Mouse (Mus musculus): ENCODE data around the gene Phactr1. TPM values are rescaled to one million over a fixed set of nuclear protein-coding genes. Genes with fewer than 3 reads are reported as not detected.

Gene Phactr1
- total RNA-seq, 1 experiment: 1.2 TPM

DNA sequence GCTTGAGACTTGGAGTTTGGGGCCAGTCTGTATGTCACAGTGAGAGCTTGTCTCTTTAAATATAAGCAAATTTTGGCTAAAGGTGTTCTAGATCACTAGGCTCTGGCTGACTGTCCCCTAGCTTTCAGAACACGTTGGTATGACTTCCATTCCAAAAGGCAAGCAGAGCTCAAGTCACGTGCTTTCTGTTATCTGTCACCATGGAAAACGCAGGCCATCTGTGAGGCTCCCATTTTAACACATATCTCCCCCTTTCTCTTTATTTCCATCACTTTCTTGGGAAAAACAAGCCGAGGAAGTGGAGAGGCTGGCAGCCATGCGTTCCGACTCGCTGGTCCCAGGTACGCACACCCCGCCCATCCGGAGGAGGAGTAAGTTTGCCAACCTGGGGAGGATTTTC is 275.9 kb downstream of the Phactr1 start:
- no peak for TF ChIP-seq CHD2 (IDR thresholded peaks at IDR 0.05; ENCODE audit: low read depth, low read length)
- no peak for TF ChIP-seq ZNF384 (IDR thresholded peaks at IDR 0.05; ENCODE audit: low read depth, low read length)
- no peak for TF ChIP-seq MAFK (IDR thresholded peaks at IDR 0.05; ENCODE audit: insufficient read depth, low read depth, low read length)
- TF ChIP-seq ZC3H11A (IDR thresholded peaks at IDR 0.05; ENCODE audit: borderline replicate concordance, low read depth, low read length): no peak
- no peak for TF ChIP-seq HCFC1 (IDR thresholded peaks at IDR 0.05; ENCODE audit: borderline replicate concordance, insufficient read depth, low read length)
- no peaks in the 10 kb centered on the region for H3K36me3 ChIP-seq (ENCODE audit: control insufficient read depth, insufficient read depth, low read length, poor library complexity, severe bottlenecking)
- H3K4me3 ChIP-seq (ENCODE audit: insufficient read depth in 1 of 2, low read depth in 1 of 2, low read length in 2 of 2, poor library complexity in 1 of 2, severe bottlenecking in 1 of 2): no peak overlapping the region
- H3K4me1 ChIP-seq (ENCODE audit: control insufficient read depth in 2 of 2, insufficient read depth in 2 of 2, low read length in 2 of 2, poor library complexity in 1 of 2): 0 out of 4 replicates have a peak, but pooled peaks cover 0 to 2% of the 10 kb centered on the region in 2 experiments
- H3K9me3 ChIP-seq (ENCODE audit: control insufficient read depth, insufficient read depth, low read depth, low read length): no peaks in the 10 kb centered on the region
- H3K9ac ChIP-seq (ENCODE audit: insufficient read depth, low read depth, low read length, poor library complexity, severe bottlenecking): no peak overlapping the region
- no peak overlapping the region for H3K27ac ChIP-seq (ENCODE audit: insufficient read depth, low read depth, low read length, poor library complexity, severe bottlenecking)
- no peak for DNase-seq (ENCODE audit: low read depth, low spot score)
- in situ Hi-C loops (cut with MboI; ENCODE audit: low sequenced_read_pairs in 2 of 2, unreplicated experiment in 2 of 2): no loop called here

DNA sequence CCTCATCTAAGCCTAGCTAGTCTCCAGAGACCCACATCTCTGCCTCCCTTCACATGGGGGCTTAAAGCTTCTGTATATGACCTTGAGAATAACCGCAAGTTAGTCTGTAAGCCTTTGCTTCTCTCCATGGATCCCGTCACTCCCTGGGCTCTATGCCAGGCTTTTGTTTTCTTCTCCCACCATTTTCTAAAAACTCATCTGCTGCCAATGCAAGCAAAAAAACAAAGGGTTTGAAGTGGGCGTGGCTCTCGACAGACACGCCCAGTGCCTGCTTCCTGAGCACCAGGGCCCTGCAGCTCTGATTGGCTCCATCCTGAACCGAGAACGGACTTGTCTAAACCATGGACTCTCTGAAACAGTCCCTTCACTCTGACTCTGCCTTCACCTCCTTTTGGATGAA is 277.4 kb downstream of the Phactr1 start:
- in situ Hi-C loops (cut with MboI; ENCODE audit: low sequenced_read_pairs in 2 of 2, unreplicated experiment in 2 of 2): no loop called here
- Histone ChIP-seq H3K9ac (ENCODE audit: insufficient read depth, low read depth, low read length, poor library complexity, severe bottlenecking) (no peak overlapping the region), H3K27ac (ENCODE audit: insufficient read depth, low read depth, low read length, poor library complexity, severe bottlenecking) (no peak overlapping the region), H3K4me3 (ENCODE audit: insufficient read depth in 1 of 2, low read depth in 1 of 2, low read length in 2 of 2, poor library complexity in 1 of 2, severe bottlenecking in 1 of 2) (no peak overlapping the region), H3K9me3 (ENCODE audit: control insufficient read depth, insufficient read depth, low read depth, low read length) (no peaks in the 10 kb centered on the region), H3K36me3 (ENCODE audit: control insufficient read depth, insufficient read depth, low read length, poor library complexity, severe bottlenecking) (no peaks in the 10 kb centered on the region), H3K4me1 (ENCODE audit: control insufficient read depth in 2 of 2, insufficient read depth in 2 of 2, low read length in 2 of 2, poor library complexity in 1 of 2) (0 out of 4 replicates have a peak, but pooled peaks cover 0 to 2% of the 10 kb centered on the region in 2 experiments)
- peak; percentile 22 for DNase-seq (ENCODE audit: low read depth, low spot score)
- TF ChIP-seq ZC3H11A (IDR thresholded peaks at IDR 0.05; ENCODE audit: borderline replicate concordance, low read depth, low read length) (no peak), MAFK (IDR thresholded peaks at IDR 0.05; ENCODE audit: insufficient read depth, low read depth, low read length) (no peak), HCFC1 (IDR thresholded peaks at IDR 0.05; ENCODE audit: borderline replicate concordance, insufficient read depth, low read length) (no peak), CHD2 (IDR thresholded peaks at IDR 0.05; ENCODE audit: low read depth, low read length) (no peak), ZNF384 (IDR thresholded peaks at IDR 0.05; ENCODE audit: low read depth, low read length) (no peak)

DNA sequence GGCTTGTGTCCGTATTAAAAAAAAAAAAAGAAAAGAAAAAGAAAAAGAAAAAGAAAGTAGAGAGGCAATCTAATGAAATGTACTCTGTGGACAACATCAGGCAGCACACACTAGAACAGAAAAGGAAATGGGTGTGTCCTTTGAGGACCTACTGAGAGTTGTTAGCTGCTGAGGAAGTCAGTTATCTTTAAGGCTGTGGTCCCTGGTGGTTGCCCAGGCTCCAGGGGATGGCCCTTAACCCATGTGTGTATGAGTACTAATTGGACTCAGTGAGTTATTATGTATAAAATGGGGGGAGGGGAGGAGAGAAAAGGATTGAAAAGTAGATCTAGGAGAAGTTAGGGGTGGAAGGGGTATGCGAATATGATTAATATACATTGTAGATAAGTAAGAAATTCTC is 278.4 kb downstream of the Phactr1 start:
- TF ChIP-seq ZNF384 (IDR thresholded peaks at IDR 0.05; ENCODE audit: low read depth, low read length) (no peak), ZC3H11A (IDR thresholded peaks at IDR 0.05; ENCODE audit: borderline replicate concordance, low read depth, low read length) (no peak), CHD2 (IDR thresholded peaks at IDR 0.05; ENCODE audit: low read depth, low read length) (no peak), MAFK (IDR thresholded peaks at IDR 0.05; ENCODE audit: insufficient read depth, low read depth, low read length) (no peak), HCFC1 (IDR thresholded peaks at IDR 0.05; ENCODE audit: borderline replicate concordance, insufficient read depth, low read length) (no peak)
- H3K9ac ChIP-seq (ENCODE audit: insufficient read depth, low read depth, low read length, poor library complexity, severe bottlenecking): no peak overlapping the region
- H3K36me3 ChIP-seq (ENCODE audit: control insufficient read depth, insufficient read depth, low read length, poor library complexity, severe bottlenecking): no peaks in the 10 kb centered on the region
- H3K4me3 ChIP-seq (ENCODE audit: insufficient read depth in 1 of 2, low read depth in 1 of 2, low read length in 2 of 2, poor library complexity in 1 of 2, severe bottlenecking in 1 of 2): no peak overlapping the region
- no peaks in the 10 kb centered on the region for H3K9me3 ChIP-seq (ENCODE audit: control insufficient read depth, insufficient read depth, low read depth, low read length)
- H3K4me1 ChIP-seq (ENCODE audit: control insufficient read depth in 2 of 2, insufficient read depth in 2 of 2, low read length in 2 of 2, poor library complexity in 1 of 2): 0 out of 4 replicates have a peak, but pooled peaks cover 0 to 2% of the 10 kb centered on the region in 2 experiments
- in situ Hi-C loops (cut with MboI; ENCODE audit: low sequenced_read_pairs in 2 of 2, unreplicated experiment in 2 of 2): no loop called here
- H3K27ac ChIP-seq (ENCODE audit: insufficient read depth, low read depth, low read length, poor library complexity, severe bottlenecking): no peak overlapping the region
- DNase-seq (ENCODE audit: low read depth, low spot score): no peak

DNA sequence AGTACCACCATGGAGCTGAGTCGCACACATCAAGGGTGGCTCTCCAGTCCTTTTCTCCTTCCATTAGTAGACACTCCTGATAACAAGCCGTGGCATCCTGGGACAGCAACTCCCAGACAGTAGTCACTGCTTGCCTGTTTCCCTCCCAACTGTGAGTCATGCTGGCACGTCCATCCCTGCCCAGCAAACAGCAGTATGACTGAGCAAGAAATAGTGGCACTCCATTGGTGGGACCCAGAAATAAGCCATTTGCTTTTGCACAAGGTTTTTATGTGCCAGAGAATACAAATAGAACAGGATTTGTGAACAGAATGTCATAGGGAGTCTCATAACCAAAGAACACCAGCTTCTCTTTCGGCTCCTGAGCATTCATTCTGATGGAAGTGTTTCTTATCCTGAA is 281.1 kb downstream of the Phactr1 start:
- Histone ChIP-seq H3K9me3 (ENCODE audit: control insufficient read depth, insufficient read depth, low read depth, low read length) (no peaks in the 10 kb centered on the region), H3K4me1 (ENCODE audit: control insufficient read depth in 2 of 2, insufficient read depth in 2 of 2, low read length in 2 of 2, poor library complexity in 1 of 2) (0 out of 4 replicates have a peak, but pooled peaks cover 0 to 2% of the 10 kb centered on the region in 2 experiments), H3K36me3 (ENCODE audit: control insufficient read depth, insufficient read depth, low read length, poor library complexity, severe bottlenecking) (no peaks in the 10 kb centered on the region), H3K4me3 (ENCODE audit: insufficient read depth in 1 of 2, low read depth in 1 of 2, low read length in 2 of 2, poor library complexity in 1 of 2, severe bottlenecking in 1 of 2) (no peak overlapping the region), H3K27ac (ENCODE audit: insufficient read depth, low read depth, low read length, poor library complexity, severe bottlenecking) (no peak overlapping the region), H3K9ac (ENCODE audit: insufficient read depth, low read depth, low read length, poor library complexity, severe bottlenecking) (no peak overlapping the region)
- DNase-seq (ENCODE audit: low read depth, low spot score): no peak
- TF ChIP-seq MAFK (IDR thresholded peaks at IDR 0.05; ENCODE audit: insufficient read depth, low read depth, low read length) (no peak), CHD2 (IDR thresholded peaks at IDR 0.05; ENCODE audit: low read depth, low read length) (no peak), HCFC1 (IDR thresholded peaks at IDR 0.05; ENCODE audit: borderline replicate concordance, insufficient read depth, low read length) (no peak), ZC3H11A (IDR thresholded peaks at IDR 0.05; ENCODE audit: borderline replicate concordance, low read depth, low read length) (no peak), ZNF384 (IDR thresholded peaks at IDR 0.05; ENCODE audit: low read depth, low read length) (no peak)
- in situ Hi-C loops (cut with MboI; ENCODE audit: low sequenced_read_pairs in 2 of 2, unreplicated experiment in 2 of 2): no loop called here

DNA sequence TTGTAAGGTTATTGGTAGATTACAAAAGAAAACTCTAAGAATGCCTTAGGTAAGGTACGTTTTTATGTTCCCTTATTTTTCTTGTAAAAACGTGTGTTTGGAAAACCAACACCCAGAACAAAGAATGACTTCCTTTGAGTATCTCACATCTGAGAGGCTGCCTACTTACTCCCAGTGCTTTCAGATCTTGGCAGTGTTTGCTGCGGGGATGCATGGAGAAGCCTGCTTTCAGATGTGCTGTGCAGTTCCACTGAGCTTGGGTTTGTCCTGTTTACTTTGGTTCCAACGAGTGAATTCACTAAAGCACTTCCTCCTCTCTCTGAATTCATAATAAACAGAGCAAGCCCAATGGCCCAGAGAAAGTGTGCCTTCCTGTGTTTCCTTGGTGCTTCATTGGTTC is 288.1 kb downstream of the Phactr1 start:
- Histone ChIP-seq H3K36me3 (ENCODE audit: control insufficient read depth, insufficient read depth, low read length, poor library complexity, severe bottlenecking) (no peaks in the 10 kb centered on the region), H3K4me3 (ENCODE audit: insufficient read depth in 1 of 2, low read depth in 1 of 2, low read length in 2 of 2, poor library complexity in 1 of 2, severe bottlenecking in 1 of 2) (no peak overlapping the region), H3K4me1 (ENCODE audit: control insufficient read depth in 2 of 2, insufficient read depth in 2 of 2, low read length in 2 of 2, poor library complexity in 1 of 2) (no peaks in the 10 kb centered on the region), H3K9me3 (ENCODE audit: control insufficient read depth, insufficient read depth, low read depth, low read length) (no peaks in the 10 kb centered on the region), H3K27ac (ENCODE audit: insufficient read depth, low read depth, low read length, poor library complexity, severe bottlenecking) (no peak overlapping the region), H3K9ac (ENCODE audit: insufficient read depth, low read depth, low read length, poor library complexity, severe bottlenecking) (no peak overlapping the region)
- TF ChIP-seq MAFK (IDR thresholded peaks at IDR 0.05; ENCODE audit: insufficient read depth, low read depth, low read length): no peak
- TF ChIP-seq ZNF384 (IDR thresholded peaks at IDR 0.05; ENCODE audit: low read depth, low read length): no peak
- TF ChIP-seq ZC3H11A (IDR thresholded peaks at IDR 0.05; ENCODE audit: borderline replicate concordance, low read depth, low read length): no peak
- no peak for TF ChIP-seq HCFC1 (IDR thresholded peaks at IDR 0.05; ENCODE audit: borderline replicate concordance, insufficient read depth, low read length)
- no peak for DNase-seq (ENCODE audit: low read depth, low spot score)
- in situ Hi-C loops (cut with MboI; ENCODE audit: low sequenced_read_pairs in 2 of 2, unreplicated experiment in 2 of 2): no loop called here
